Comparison of ENCODE assay signal across 18 mouse cellular contexts in genomic region chr2:53047031-53047430, GRCm38 (mm10).
"Had no signal": no experiment of that assay in that cellular context is flagged by ENCODE, and none has a peak within 500 bp of the region (broad histone marks: within the 10 kb centered on the region; RNA-seq: fewer than 3 reads in every experiment).

No protein-coding gene starts in this region.

- H3K4me2 ChIP-seq: kidney, embryonic 15.5 days; limb, embryonic 13.5 days; liver, embryonic 12.5 days; liver, embryonic 15.5 days; midbrain, embryonic 12.5 days; midbrain, embryonic 15.5 days; neural tube, embryonic 13.5 days had no signal

- H3K27me3 ChIP-seq: kidney, embryonic 15.5 days; limb, embryonic 13.5 days; liver, embryonic 12.5 days; liver, embryonic 15.5 days; midbrain, embryonic 12.5 days; midbrain, embryonic 15.5 days; neural tube, embryonic 13.5 days had no signal

- H3K9ac ChIP-seq: kidney, embryonic 15.5 days; limb, embryonic 13.5 days; liver, embryonic 12.5 days; liver, embryonic 15.5 days; midbrain, embryonic 12.5 days; midbrain, embryonic 15.5 days; neural tube, embryonic 13.5 days had no signal

- H3K36me3 ChIP-seq: liver, embryonic 12.5 days; liver, embryonic 15.5 days had no signal

- H3K4me1 ChIP-seq: kidney, embryonic 15.5 days; liver, embryonic 15.5 days; midbrain, embryonic 12.5 days; midbrain, embryonic 15.5 days had no signal

- H3K27ac ChIP-seq: kidney, embryonic 15.5 days; left cerebral cortex, adult 2 months; limb, embryonic 13.5 days; liver, embryonic 12.5 days; liver, embryonic 15.5 days; macrophage; midbrain, embryonic 12.5 days; midbrain, embryonic 15.5 days; neural tube, embryonic 13.5 days; stomach, postnatal 0 days had no signal

- DNase-seq: kidney, adult 2 months; kidney, postnatal 10 days; kidney, postnatal 36 days; layer of hippocampus, postnatal 36 days; liver; lung, adult 2 months; thymus, postnatal 25 days had no signal

- H3K4me3 ChIP-seq: kidney, embryonic 15.5 days; left cerebral cortex, adult 2 months; limb, embryonic 13.5 days; liver, embryonic 12.5 days; liver, embryonic 15.5 days; midbrain, embryonic 12.5 days; midbrain, embryonic 15.5 days; neural tube, embryonic 13.5 days had no signal

- H3K9me3 ChIP-seq: kidney, embryonic 15.5 days; limb, embryonic 13.5 days; liver, embryonic 12.5 days; liver, embryonic 15.5 days; midbrain, embryonic 12.5 days; midbrain, embryonic 15.5 days; neural tube, embryonic 13.5 days had no signal

- ATAC-seq: intestine, postnatal 0 days; liver, embryonic 12.5 days; midbrain, embryonic 15.5 days had no signal
